Mouse (Mus musculus) megakaryocyte, embryonic 14.5 days (primary cell): Measurements from ENCODE around the gene Alkbh5.

ENCODE experiments used
- FLI1 ChIP-seq: IDR thresholded peaks from 2 replicates; pipeline ENCODE4 v1.6.1; 2012; ENCODE audit warnings: low read length, inconsistent platforms, mixed read lengths
- GATA1 ChIP-seq: IDR thresholded peaks from 3 replicates; pipeline ENCODE4 v1.6.1; 2012; ENCODE audit warnings: mixed read lengths, low read length, inconsistent platforms, borderline replicate concordance

- TF ChIP-seq GATA1 (no peak), FLI1 (no peak)
Measured at GRCm38 (mm10) chr11:60511893-60512292, 24.3 kb upstream of the Alkbh5 start.
